Mouse (Mus musculus): ENCODE measurements at regions not wholly inside any gene's neighbourhood (a gene's known extent, or its start where the extent isn't known, plus 50 kb on each side); places are given as distances from the start of the nearest gene placed in this dataset.

- Histone ChIP-seq H3K9me3 (no peaks in the 10 kb centered on the region), H3K27me3 (no peaks in the 10 kb centered on the region), H3K4me1 (peaks cover 26% of the 10 kb centered on the region; the same call in 1 of the 2 replicates), H3K9ac (no peak overlapping the region), H3K36me3 (no peaks in the 10 kb centered on the region), H3K4me3 (no peak overlapping the region), H3K4me2 (replicated peaks) (no peak overlapping the region; the same call in 1 of the 2 replicates), H3K27ac (no peak overlapping the region)
- no peak for ATAC-seq (ENCODE audit: insufficient number of reproducible peaks, insufficient read depth, low FRiP score, low TSS enrichment)
- 71% methylated on average over 3 of the region's 3 CpGs for WGBS
Observed at GRCm38 (mm10) chr3:146337429-146337828, 67.0 kb upstream of the Ssx2ip start.

- Histone ChIP-seq H3K4me3 (no peak overlapping the region), H3K27ac (peak overlapping the region; percentile 75), H3K27me3 (no peaks in the 10 kb centered on the region), H3K9ac (no peak overlapping the region), H3K36me3 (no peaks in the 10 kb centered on the region), H3K9me3 (no peaks in the 10 kb centered on the region), H3K4me1 (peaks cover 26% of the 10 kb centered on the region; the same call in 1 of the 2 replicates), H3K4me2 (replicated peaks) (peak overlapping the region; percentile 37)
- WGBS = 19% methylated on average over 7 of the region's 7 CpGs
- 0 out of 2 replicates have a peak, but pooled peaks have one; percentile 38 for ATAC-seq (ENCODE audit: insufficient number of reproducible peaks, insufficient read depth, low FRiP score, low TSS enrichment)
Observed at GRCm38 (mm10) chr3:146337861-146338281, 66.6 kb upstream of the Ssx2ip start.

GRCm38 (mm10) chr3:146338445-146338844 lies 66.0 kb upstream of the Ssx2ip start:
- H3K9me3 ChIP-seq = no peaks in the 10 kb centered on the region
- H3K4me2 ChIP-seq (replicated peaks) = no peak overlapping the region
- H3K4me1 ChIP-seq = peaks cover 26% of the 10 kb centered on the region; the same call in 1 of the 2 replicates
- no peak for ATAC-seq (ENCODE audit: insufficient number of reproducible peaks, insufficient read depth, low FRiP score, low TSS enrichment)
- no peak overlapping the region for H3K4me3 ChIP-seq
- WGBS = 60% methylated on average over 9 of the region's 9 CpGs
- no peak overlapping the region for H3K9ac ChIP-seq
- H3K27ac ChIP-seq = peak overlapping the region; percentile 75; the same call in 1 of the 2 replicates
- H3K27me3 ChIP-seq = no peaks in the 10 kb centered on the region
- no peaks in the 10 kb centered on the region for H3K36me3 ChIP-seq

GRCm38 (mm10) chr3:146340316-146341055 lies 64.0 kb upstream of the Ssx2ip start:
- Histone ChIP-seq H3K36me3 (no peaks in the 10 kb centered on the region), H3K4me1 (peaks cover 26% of the 10 kb centered on the region; the same call in 1 of the 2 replicates), H3K27me3 (no peaks in the 10 kb centered on the region), H3K9me3 (no peaks in the 10 kb centered on the region), H3K4me3 (no peak overlapping the region), H3K4me2 (replicated peaks) (no peak overlapping the region), H3K9ac (no peak overlapping the region), H3K27ac (0 out of 2 replicates have a peak overlapping the region, but pooled peaks have one; percentile 2)
- ATAC-seq (ENCODE audit: insufficient number of reproducible peaks, insufficient read depth, low FRiP score, low TSS enrichment) = no peak
- 45% methylated on average over 12 of the region's 12 CpGs for WGBS

- ATAC-seq (ENCODE audit: insufficient number of reproducible peaks, insufficient read depth, low FRiP score, low TSS enrichment) = no peak
- no peaks in the 10 kb centered on the region for H3K36me3 ChIP-seq
- no peaks in the 10 kb centered on the region for H3K9me3 ChIP-seq
- H3K27me3 ChIP-seq = no peaks in the 10 kb centered on the region
- no peak overlapping the region for H3K4me2 ChIP-seq (replicated peaks)
- no peak overlapping the region for H3K27ac ChIP-seq
- no peak overlapping the region for H3K4me3 ChIP-seq
- H3K9ac ChIP-seq = no peak overlapping the region
- H3K4me1 ChIP-seq = peaks cover 27% of the 10 kb centered on the region; the same call in 1 of the 2 replicates
- 59% methylated on average over 6 of the region's 6 CpGs for WGBS
Observed at GRCm38 (mm10) chr3:146341652-146342340, 62.6 kb upstream of the Ssx2ip start.

DNA sequence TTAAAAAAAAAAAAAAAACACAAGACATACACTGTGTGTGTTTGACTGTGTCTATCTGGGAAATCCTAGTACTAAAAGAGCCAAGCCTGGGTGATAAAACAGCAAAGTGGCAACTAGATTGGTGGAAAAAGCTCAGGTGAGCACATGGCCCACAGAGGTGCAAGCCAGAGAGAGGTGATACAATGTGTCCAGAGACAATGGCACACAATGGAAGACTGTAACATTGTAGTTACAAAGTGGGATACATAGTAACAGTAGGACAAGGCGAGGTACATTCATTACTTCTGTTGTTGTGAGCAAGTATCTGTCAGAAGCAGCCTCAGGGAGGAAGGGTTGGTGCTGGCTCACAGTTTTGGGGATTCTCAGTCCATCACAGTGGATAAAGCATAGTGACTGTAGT lies 61.7 kb upstream of the Ssx2ip start:
- 80% methylated on average over 1 of the region's 1 CpGs for WGBS
- Histone ChIP-seq H3K27me3 (no peaks in the 10 kb centered on the region), H3K36me3 (no peaks in the 10 kb centered on the region), H3K4me3 (no peak overlapping the region), H3K9me3 (no peaks in the 10 kb centered on the region), H3K27ac (no peak overlapping the region), H3K4me2 (replicated peaks) (no peak overlapping the region), H3K4me1 (peaks cover 27% of the 10 kb centered on the region; the same call in 1 of the 2 replicates), H3K9ac (no peak overlapping the region)
- no peak for ATAC-seq (ENCODE audit: insufficient number of reproducible peaks, insufficient read depth, low FRiP score, low TSS enrichment)

- Histone ChIP-seq H3K36me3 (no peaks in the 10 kb centered on the region), H3K27ac (no peak overlapping the region), H3K27me3 (no peaks in the 10 kb centered on the region; the same call in 1 of the 2 replicates), H3K4me3 (no peak overlapping the region), H3K9ac (no peak overlapping the region), H3K4me2 (replicated peaks) (no peak overlapping the region), H3K9me3 (no peaks in the 10 kb centered on the region), H3K4me1 (peaks cover 18% of the 10 kb centered on the region; the same call in 1 of the 2 replicates)
- 57% methylated on average over 9 of the region's 9 CpGs for WGBS
- no peak for ATAC-seq (ENCODE audit: insufficient number of reproducible peaks, insufficient read depth, low FRiP score, low TSS enrichment)
Observed at GRCm38 (mm10) chr3:146343649-146344401, 60.6 kb upstream of the Ssx2ip start.

- Histone ChIP-seq H3K36me3 (no peaks in the 10 kb centered on the region), H3K4me3 (no peak overlapping the region), H3K27ac (no peak overlapping the region), H3K4me2 (replicated peaks) (no peak overlapping the region), H3K27me3 (no peaks in the 10 kb centered on the region; the same call in 1 of the 2 replicates), H3K9me3 (no peaks in the 10 kb centered on the region), H3K4me1 (peaks cover 18% of the 10 kb centered on the region; the same call in 1 of the 2 replicates), H3K9ac (no peak overlapping the region)
- WGBS = 84% methylated on average over 11 of the region's 11 CpGs
- ATAC-seq (ENCODE audit: insufficient number of reproducible peaks, insufficient read depth, low FRiP score, low TSS enrichment) = no peak
Observed at GRCm38 (mm10) chr3:146344402-146345025, 59.9 kb upstream of the Ssx2ip start.

GRCm38 (mm10) chr3:146345308-146345780 lies 59.1 kb upstream of the Ssx2ip start:
- no peaks in the 10 kb centered on the region for H3K36me3 ChIP-seq

DNA sequence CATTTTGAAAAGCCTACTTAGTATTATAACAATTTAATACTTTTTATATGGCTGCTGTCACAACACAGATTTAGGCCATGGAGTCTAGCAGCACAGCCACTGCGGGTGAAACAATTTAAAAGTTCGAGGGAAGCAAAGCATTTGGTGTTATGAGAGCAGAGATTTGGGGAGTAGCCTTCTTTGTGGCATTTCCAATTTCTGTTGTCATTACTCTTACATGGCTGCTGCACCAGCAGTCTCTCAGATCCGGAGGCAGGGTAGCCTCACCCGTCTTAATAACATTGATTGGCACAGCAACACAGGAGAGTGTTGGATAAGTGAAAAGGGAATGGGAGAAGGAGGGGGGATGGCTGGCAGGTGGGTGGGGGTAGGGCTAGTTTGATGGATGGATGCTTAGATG lies 58.5 kb upstream of the Ssx2ip start:
- Histone ChIP-seq H3K9me3 (no peaks in the 10 kb centered on the region), H3K27ac (no peak overlapping the region), H3K4me2 (replicated peaks) (no peak overlapping the region), H3K4me3 (no peak overlapping the region), H3K9ac (no peak overlapping the region), H3K36me3 (no peaks in the 10 kb centered on the region), H3K27me3 (no peaks in the 10 kb centered on the region; the same call in 1 of the 2 replicates), H3K4me1 (peaks cover 9% of the 10 kb centered on the region; the same call in 1 of the 2 replicates)
- ATAC-seq (ENCODE audit: insufficient number of reproducible peaks, insufficient read depth, low FRiP score, low TSS enrichment) = no peak
- 73% methylated on average over 4 of the region's 4 CpGs for WGBS

More at GRCm38 (mm10) chr3:146345308-146345780, 59.1 kb upstream of the Ssx2ip start:
- Histone ChIP-seq H3K9ac (no peak overlapping the region), H3K9me3 (no peaks in the 10 kb centered on the region), H3K4me1 (peaks cover 16% of the 10 kb centered on the region; the same call in 1 of the 2 replicates), H3K4me2 (replicated peaks) (peak overlapping the region; percentile 39), H3K4me3 (peak overlapping the region; percentile 9; the same call in 1 of the 2 replicates), H3K27me3 (no peaks in the 10 kb centered on the region; the same call in 1 of the 2 replicates), H3K27ac (no peak overlapping the region)
- 10% methylated on average over 18 of the region's 18 CpGs for WGBS
- 0 out of 2 replicates have a peak, but pooled peaks have one; percentile 43 for ATAC-seq (ENCODE audit: insufficient number of reproducible peaks, insufficient read depth, low FRiP score, low TSS enrichment)

DNA sequence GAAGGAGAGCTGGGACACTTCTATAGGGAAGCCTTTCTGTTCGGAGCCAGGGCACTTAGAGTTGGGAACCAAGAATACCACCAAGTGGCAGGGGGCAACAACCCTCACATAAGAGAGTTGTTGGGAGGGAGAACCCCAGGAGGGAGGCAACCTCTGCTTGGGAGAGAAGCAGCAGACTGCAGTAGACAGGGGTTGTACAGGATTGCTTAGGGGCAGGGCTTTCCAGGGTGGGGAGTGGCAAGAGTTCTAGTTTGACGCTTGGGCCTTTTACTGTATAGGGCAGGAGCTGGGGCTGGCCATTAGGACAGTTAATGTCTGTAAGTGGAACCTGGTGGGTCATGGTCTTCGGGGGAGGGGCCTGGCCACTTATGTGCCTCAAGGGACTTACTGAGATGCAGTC lies 57.1 kb upstream of the Ssx2ip start:
- Histone ChIP-seq H3K36me3 (no peaks in the 10 kb centered on the region), H3K27ac (no peak overlapping the region), H3K4me2 (replicated peaks) (no peak overlapping the region), H3K4me3 (no peak overlapping the region), H3K9me3 (no peaks in the 10 kb centered on the region), H3K4me1 (0 out of 2 replicates have a peak, but pooled peaks cover 5% of the 10 kb centered on the region), H3K27me3 (no peaks in the 10 kb centered on the region; the same call in 1 of the 2 replicates), H3K9ac (no peak overlapping the region)
- 73% methylated on average over 3 of the region's 3 CpGs for WGBS
- ATAC-seq (ENCODE audit: insufficient number of reproducible peaks, insufficient read depth, low FRiP score, low TSS enrichment) = no peak

All from embryonic facial prominence, embryonic 12.5 days (tissue).